Mouse (Mus musculus): ENCODE measurements around the gene Tubal3.
A peak's percentile ranks its signal among the peaks of the same experiment; 100 is the strongest.
"Not testable (repeated sequence)": the region's sequence is repeated elsewhere in the genome, so short reads cannot be mapped to it uniquely, and the experiment has no call there.

Gene Tubal3

GRCm38 (mm10) chr13:3896032-3896431 is 22.0 kb upstream of the Tubal3 start:
- no peaks in the 10 kb centered on the region for H3K36me3 ChIP-seq (ENCODE audit: control insufficient read depth, insufficient read depth, low read length, poor library complexity, severe bottlenecking)
- no peaks in the 10 kb centered on the region for H3K27me3 ChIP-seq (ENCODE audit: control insufficient read depth, insufficient read depth, low read length, poor library complexity, severe bottlenecking)
- DNase-seq (ENCODE audit: low read depth, low spot score) = no peak

GRCm38 (mm10) chr13:3896913-3897312 is 21.2 kb upstream of the Tubal3 start:
- H3K36me3 ChIP-seq (ENCODE audit: control insufficient read depth, insufficient read depth, low read length, poor library complexity, severe bottlenecking) = no peaks in the 10 kb centered on the region
- H3K27me3 ChIP-seq (ENCODE audit: control insufficient read depth, insufficient read depth, low read length, poor library complexity, severe bottlenecking) = no peaks in the 10 kb centered on the region
- peak; percentile 88 for DNase-seq (ENCODE audit: low read depth, low spot score)

GRCm38 (mm10) chr13:3898202-3898601 is 19.9 kb upstream of the Tubal3 start:
- not testable (repeated sequence) for DNase-seq (ENCODE audit: low read depth, low spot score); H3K36me3 ChIP-seq (ENCODE audit: control insufficient read depth, insufficient read depth, low read length, poor library complexity, severe bottlenecking); H3K27me3 ChIP-seq (ENCODE audit: control insufficient read depth, insufficient read depth, low read length, poor library complexity, severe bottlenecking)

- DNase-seq (ENCODE audit: low read depth, low spot score) = no peak
- no peaks in the 10 kb centered on the region for H3K36me3 ChIP-seq (ENCODE audit: control insufficient read depth, insufficient read depth, low read length, poor library complexity, severe bottlenecking)
- H3K27me3 ChIP-seq (ENCODE audit: control insufficient read depth, insufficient read depth, low read length, poor library complexity, severe bottlenecking) = no peaks in the 10 kb centered on the region
These were observed 18.8 kb upstream of the Tubal3 start for GRCm38 (mm10) chr13:3899301-3899700.

GRCm38 (mm10) chr13:3907151-3907696 is 10.8 kb upstream of the Tubal3 start:
- Histone ChIP-seq H3K36me3 (ENCODE audit: control insufficient read depth, insufficient read depth, low read length, poor library complexity, severe bottlenecking) (no peaks in the 10 kb centered on the region), H3K27me3 (ENCODE audit: control insufficient read depth, insufficient read depth, low read length, poor library complexity, severe bottlenecking) (no peaks in the 10 kb centered on the region)
- no peak for DNase-seq (ENCODE audit: low read depth, low spot score)

- DNase-seq (ENCODE audit: low read depth, low spot score) = no peak
- no peaks in the 10 kb centered on the region for H3K36me3 ChIP-seq (ENCODE audit: control insufficient read depth, insufficient read depth, low read length, poor library complexity, severe bottlenecking)
- no peaks in the 10 kb centered on the region for H3K27me3 ChIP-seq (ENCODE audit: control insufficient read depth, insufficient read depth, low read length, poor library complexity, severe bottlenecking)
These were observed 9.8 kb upstream of the Tubal3 start for GRCm38 (mm10) chr13:3908262-3908661.

GRCm38 (mm10) chr13:3910356-3910755 is 7.7 kb upstream of the Tubal3 start:
- no peak for DNase-seq (ENCODE audit: low read depth, low spot score)
- Histone ChIP-seq H3K27me3 (ENCODE audit: control insufficient read depth, insufficient read depth, low read length, poor library complexity, severe bottlenecking) (no peaks in the 10 kb centered on the region), H3K36me3 (ENCODE audit: control insufficient read depth, insufficient read depth, low read length, poor library complexity, severe bottlenecking) (no peaks in the 10 kb centered on the region)

- no peak for DNase-seq (ENCODE audit: low read depth, low spot score)
- Histone ChIP-seq H3K36me3 (ENCODE audit: control insufficient read depth, insufficient read depth, low read length, poor library complexity, severe bottlenecking) (no peaks in the 10 kb centered on the region), H3K27me3 (ENCODE audit: control insufficient read depth, insufficient read depth, low read length, poor library complexity, severe bottlenecking) (no peaks in the 10 kb centered on the region)
These were observed 4.6 kb upstream of the Tubal3 start for GRCm38 (mm10) chr13:3913504-3913903.

GRCm38 (mm10) chr13:3924483-3924882 is 6.4 kb downstream of the Tubal3 start:
- H3K36me3 ChIP-seq (ENCODE audit: control insufficient read depth, insufficient read depth, low read length, poor library complexity, severe bottlenecking) = no peaks in the 10 kb centered on the region

GRCm38 (mm10) chr13:3925632-3926031 is 7.6 kb downstream of the Tubal3 start:
- no peaks in the 10 kb centered on the region; the same call in none of the 2 replicates for H3K27me3 ChIP-seq (ENCODE audit: control insufficient read depth, insufficient read depth, low read length, poor library complexity, severe bottlenecking)
- H3K36me3 ChIP-seq (ENCODE audit: control insufficient read depth, insufficient read depth, low read length, poor library complexity, severe bottlenecking) = no peaks in the 10 kb centered on the region
- DNase-seq (ENCODE audit: low read depth, low spot score) = no peak

More at GRCm38 (mm10) chr13:3924483-3924882, 6.4 kb downstream of the Tubal3 start:
- no peak for DNase-seq (ENCODE audit: low read depth, low spot score)
- no peaks in the 10 kb centered on the region; the same call in none of the 2 replicates for H3K27me3 ChIP-seq (ENCODE audit: control insufficient read depth, insufficient read depth, low read length, poor library complexity, severe bottlenecking)

GRCm38 (mm10) chr13:3926046-3926445 is 8.0 kb downstream of the Tubal3 start:
- no peak for DNase-seq (ENCODE audit: low read depth, low spot score)
- Histone ChIP-seq H3K36me3 (ENCODE audit: control insufficient read depth, insufficient read depth, low read length, poor library complexity, severe bottlenecking) (no peaks in the 10 kb centered on the region), H3K27me3 (ENCODE audit: control insufficient read depth, insufficient read depth, low read length, poor library complexity, severe bottlenecking) (no peaks in the 10 kb centered on the region; the same call in 1 of the 2 replicates)

GRCm38 (mm10) chr13:3944699-3945098 is 26.6 kb downstream of the Tubal3 start:
- no peak for DNase-seq (ENCODE audit: low read depth, low spot score)
- H3K27me3 ChIP-seq (ENCODE audit: control insufficient read depth, insufficient read depth, low read length, poor library complexity, severe bottlenecking) = no peaks in the 10 kb centered on the region
- no peaks in the 10 kb centered on the region for H3K36me3 ChIP-seq (ENCODE audit: control insufficient read depth, insufficient read depth, low read length, poor library complexity, severe bottlenecking)

- Histone ChIP-seq H3K36me3 (ENCODE audit: control insufficient read depth, insufficient read depth, low read length, poor library complexity, severe bottlenecking) (no peaks in the 10 kb centered on the region), H3K27me3 (ENCODE audit: control insufficient read depth, insufficient read depth, low read length, poor library complexity, severe bottlenecking) (no peaks in the 10 kb centered on the region)
- DNase-seq (ENCODE audit: low read depth, low spot score) = no peak
These were observed 27.2 kb downstream of the Tubal3 start, which contains the start of gene Ucn3 for GRCm38 (mm10) chr13:3945249-3945648. TSS of gene Ucn3 (minus strand) at chr13:3945349.

- no peaks in the 10 kb centered on the region for H3K27me3 ChIP-seq (ENCODE audit: control insufficient read depth, insufficient read depth, low read length, poor library complexity, severe bottlenecking)
- H3K36me3 ChIP-seq (ENCODE audit: control insufficient read depth, insufficient read depth, low read length, poor library complexity, severe bottlenecking) = no peaks in the 10 kb centered on the region
- no peak for DNase-seq (ENCODE audit: low read depth, low spot score)
These were observed 29.2 kb downstream of the Tubal3 start for GRCm38 (mm10) chr13:3947267-3947666.

- Histone ChIP-seq H3K27me3 (ENCODE audit: control insufficient read depth, insufficient read depth, low read length, poor library complexity, severe bottlenecking) (no peaks in the 10 kb centered on the region), H3K36me3 (ENCODE audit: control insufficient read depth, insufficient read depth, low read length, poor library complexity, severe bottlenecking) (no peaks in the 10 kb centered on the region)
- DNase-seq (ENCODE audit: low read depth, low spot score) = no peak
These were observed 31.4 kb downstream of the Tubal3 start for GRCm38 (mm10) chr13:3949477-3949876.
